Mouse (Mus musculus) forebrain, embryonic 13.5 days (tissue): ENCODE measurements around the gene Gm21762. TPM values are rescaled to one million over a fixed set of nuclear protein-coding genes. Genes with fewer than 3 reads are reported as not detected.
"Not testable (repeated sequence)": the region's sequence is repeated elsewhere in the genome, so short reads cannot be mapped to it uniquely, and the experiment has no call there.

Source experiments
- ATAC-seq: fragments of 200-750 bp; cut with Nextera tagmentation; 2 replicates; pipeline ENCODE4 v1.8.0; 2017
- H3K27ac ChIP-seq: fragments of 300-500 bp; sonication (generic); 2 replicates; pipeline ENCODE4 v1.5.1; 2015; ENCODE audit warnings: inconsistent platforms, mild to moderate bottlenecking, moderate library complexity
- H3K27me3 ChIP-seq: fragments of 300-500 bp; sonication (generic); 2 replicates; pipeline ENCODE4 v1.6.1; 2015; ENCODE audit warnings: mild to moderate bottlenecking, inconsistent platforms
- H3K36me3 ChIP-seq: fragments of 300-500 bp; sonication (generic); 2 replicates; pipeline ENCODE4 v1.6.1; 2015; ENCODE audit warnings: mild to moderate bottlenecking, inconsistent platforms; ENCODE audit not compliant: poor library complexity, severe bottlenecking
- H3K4me1 ChIP-seq: fragments of 300-500 bp; sonication (generic); 2 replicates; pipeline ENCODE4 v1.6.1; 2015; ENCODE audit warnings: inconsistent platforms
- H3K4me2 ChIP-seq: fragments of 300-500 bp; sonication (generic); 2 replicates; pipeline ENCODE4 v1.6.1; 2015; ENCODE audit warnings: inconsistent platforms, mild to moderate bottlenecking, moderate library complexity
- H3K4me3 ChIP-seq: fragments of 300-500 bp; sonication (generic); 2 replicates; pipeline ENCODE4 v1.5.1; 2015; ENCODE audit warnings: mild to moderate bottlenecking, inconsistent platforms
- H3K9ac ChIP-seq: fragments of 300-500 bp; sonication (generic); 2 replicates; pipeline ENCODE4 v1.6.1; 2015; ENCODE audit warnings: mild to moderate bottlenecking, inconsistent platforms
- H3K9me3 ChIP-seq: fragments of 300-500 bp; sonication (generic); replicated peaks from 2 replicates; pipeline ENCODE4 v1.6.1; 2016; ENCODE audit warnings: inconsistent platforms
- WGBS: fragments of 180-500 bp; shearing (Covaris S2); methylation state at CpG from one replicate; pipeline ENCODE4 v1.1.7; 2015; 5-methylcytosine and 5-hydroxymethylcytosine counted together
- polyA plus RNA-seq: library from polyadenylated mRNA; unstranded; fragments of >200 nt; fragmentation: Nextera tagmentation; extraction: Ambion mirVana; gene quantifications from 2 replicates; pipeline ENCODE4 v1.2.1, GENCODE M21; 2015

The Gm21762 gene
- polyA plus RNA-seq = not detected in 2 replicates

DNA sequence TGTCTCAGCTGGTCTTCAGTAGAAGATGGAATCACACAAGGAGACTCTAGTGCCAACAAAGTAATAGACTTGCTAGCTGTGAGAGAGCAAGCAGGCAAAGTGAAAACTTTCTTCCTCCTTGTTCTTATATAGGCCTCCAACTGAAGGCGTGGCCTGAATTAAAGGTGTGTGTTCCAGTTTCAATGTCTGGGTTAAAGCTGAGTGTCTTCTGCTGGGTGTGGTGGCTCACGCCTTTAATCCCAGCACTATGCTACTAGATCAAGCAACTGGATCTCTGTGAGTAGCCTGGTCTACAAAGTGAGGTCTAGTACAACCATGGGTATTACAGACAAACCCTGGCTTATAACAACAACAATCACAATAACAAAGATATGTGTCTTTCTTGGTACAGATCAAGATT lies at the start of gene Gm21762:
Gene Gm21762 (minus strand): TSS at position 101 of the 400 bp plus-strand sequence.
- H3K4me3 ChIP-seq, H3K27ac ChIP-seq, H3K4me1 ChIP-seq, H3K9me3 ChIP-seq, ATAC-seq, H3K27me3 ChIP-seq, H3K4me2 ChIP-seq, H3K36me3 ChIP-seq, H3K9ac ChIP-seq: not testable (repeated sequence)
- WGBS = no CpG with 5 or more reads among the region's 2 CpGs

DNA sequence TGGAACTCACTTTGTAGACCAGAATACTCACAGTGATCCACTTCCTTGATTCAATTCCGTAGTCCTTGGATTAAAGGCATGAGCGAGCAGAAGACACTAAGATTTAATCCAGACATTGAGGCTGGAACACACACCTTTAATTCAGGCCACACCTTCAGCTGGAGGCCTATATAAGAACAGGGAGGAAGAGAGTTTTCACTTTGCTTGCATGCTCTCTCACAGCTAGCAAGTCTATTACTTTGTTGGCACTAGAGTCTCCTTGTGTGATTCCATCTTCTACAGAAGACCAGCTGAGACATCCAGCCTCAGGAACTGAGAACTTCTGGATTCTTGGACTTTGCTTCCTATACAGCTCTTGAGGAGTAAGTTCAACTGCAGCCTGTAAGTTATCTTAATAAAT lies 47.1 kb upstream of the Gm21762 start, which contains the start of gene AF067061:
Gene AF067061 (plus strand): TSS at position 245 of the 400 bp plus-strand sequence.
- not testable (repeated sequence) for ATAC-seq, H3K4me3 ChIP-seq, H3K9me3 ChIP-seq, H3K4me2 ChIP-seq, H3K27me3 ChIP-seq, H3K36me3 ChIP-seq, H3K27ac ChIP-seq, H3K4me1 ChIP-seq, H3K9ac ChIP-seq
- 90% methylated on average over 2 of the region's 2 CpGs for WGBS

DNA sequence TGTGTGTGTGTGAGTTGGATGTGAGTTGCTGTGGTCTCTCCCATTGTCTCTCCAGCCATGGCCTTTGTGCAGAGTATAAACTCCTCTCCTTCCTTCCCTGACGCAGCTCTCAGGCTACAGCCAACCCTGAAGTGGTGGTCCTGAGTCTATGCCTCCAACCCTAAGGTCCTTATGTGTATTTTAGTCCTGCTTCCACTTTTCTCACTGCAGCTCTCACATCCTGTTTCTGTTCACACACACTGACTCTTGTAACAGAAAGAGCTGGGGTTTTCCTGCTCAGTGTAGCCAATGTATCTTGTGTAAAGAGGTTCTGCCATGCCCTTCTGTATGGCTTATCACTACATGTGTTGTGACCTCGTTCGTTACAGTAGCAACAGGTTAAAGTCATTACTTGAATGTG lies 44.0 kb upstream of the Gm21762 start:
- not testable (repeated sequence) for H3K9me3 ChIP-seq, H3K4me2 ChIP-seq, ATAC-seq, H3K36me3 ChIP-seq, H3K27me3 ChIP-seq, H3K4me1 ChIP-seq, H3K9ac ChIP-seq, H3K4me3 ChIP-seq, H3K27ac ChIP-seq
- 73% methylated on average over 3 of the region's 3 CpGs for WGBS

DNA sequence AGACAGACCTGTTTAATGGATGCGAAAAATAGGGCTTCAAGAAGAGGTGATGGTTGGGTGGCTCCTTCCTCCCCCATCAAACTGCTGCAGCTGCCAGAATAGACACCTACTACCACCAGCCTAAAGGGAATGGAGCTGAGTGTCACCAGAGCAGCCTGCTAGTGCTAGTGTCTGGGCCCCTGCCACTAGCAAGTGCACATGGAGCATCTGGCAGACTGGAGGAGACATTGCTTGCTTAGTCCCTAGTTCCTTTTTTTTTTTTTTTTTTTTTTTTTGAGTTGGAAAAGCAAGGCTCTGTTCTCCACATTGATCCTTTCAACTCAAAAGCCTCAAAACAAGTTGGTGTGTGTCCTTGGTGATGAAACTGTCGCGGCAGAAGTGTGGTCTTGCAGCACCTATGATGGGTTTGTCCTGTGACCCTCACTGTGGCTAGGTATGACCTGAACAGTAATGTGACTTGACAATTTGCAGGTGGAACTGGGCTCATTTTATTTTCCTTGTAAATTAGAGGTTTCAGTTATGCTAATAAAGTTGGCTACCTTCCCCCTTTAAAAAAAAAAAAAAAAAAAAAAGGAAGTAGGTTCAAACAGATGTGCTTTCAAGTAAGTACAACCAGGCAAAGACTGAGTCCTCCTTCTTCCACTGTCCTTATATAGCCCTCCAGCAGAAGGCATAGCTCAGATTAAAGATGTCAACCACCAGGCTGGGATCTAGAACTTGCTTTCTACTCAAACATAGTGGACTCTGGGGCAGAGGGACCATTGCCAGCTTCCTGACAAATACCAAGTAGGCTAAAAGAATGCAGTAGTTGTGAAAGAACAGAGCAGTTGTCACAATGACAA lies 43.3 kb upstream of the Gm21762 start:
- not testable (repeated sequence) for H3K9me3 ChIP-seq

DNA sequence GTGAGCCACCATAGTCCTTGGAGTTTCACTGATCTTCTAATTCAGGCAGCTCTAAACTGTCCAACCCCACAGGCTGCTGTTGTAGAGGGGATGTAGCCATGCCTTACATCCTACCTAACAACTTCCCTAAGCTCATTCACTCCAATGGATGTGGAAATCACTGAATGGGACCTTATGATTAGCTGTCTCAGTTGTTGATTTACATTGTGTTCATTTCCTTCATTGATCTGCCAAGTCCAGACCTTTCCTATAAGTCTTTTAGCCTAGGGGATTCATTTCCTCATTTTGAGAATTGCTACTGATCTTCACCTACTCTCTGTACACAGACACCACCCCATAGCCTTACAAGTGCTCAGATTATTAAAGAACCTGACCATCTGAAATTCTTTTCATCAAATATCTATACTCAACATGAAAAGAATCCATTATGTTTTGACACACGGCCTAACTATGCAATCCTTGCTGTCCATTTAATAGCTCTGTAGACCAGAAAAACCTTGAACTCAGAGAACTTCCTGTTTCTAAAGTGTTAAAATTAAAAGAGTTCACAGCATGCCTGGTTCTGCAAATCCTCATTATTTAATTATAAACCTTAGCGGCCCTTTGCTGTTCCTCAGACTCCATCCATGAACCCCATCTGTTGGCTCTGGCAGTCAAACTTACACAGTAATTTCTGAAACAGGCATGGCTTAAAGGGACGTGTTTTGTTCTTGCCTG lies 35.6 kb upstream of the Gm21762 start:
- not testable (repeated sequence) for H3K4me2 ChIP-seq, H3K9me3 ChIP-seq, H3K4me1 ChIP-seq, H3K4me3 ChIP-seq, H3K27ac ChIP-seq, ATAC-seq, H3K36me3 ChIP-seq, H3K9ac ChIP-seq, H3K27me3 ChIP-seq
- 81% methylated on average over 2 of the region's 3 CpGs for WGBS

More for the DNA sequence above, 43.3 kb upstream of the Gm21762 start:
- H3K4me3 ChIP-seq, H3K27me3 ChIP-seq, H3K9ac ChIP-seq, H3K4me2 ChIP-seq, H3K27ac ChIP-seq, H3K36me3 ChIP-seq, ATAC-seq, H3K4me1 ChIP-seq: not testable (repeated sequence)
- WGBS = 92% methylated on average over 3 of the region's 3 CpGs

DNA sequence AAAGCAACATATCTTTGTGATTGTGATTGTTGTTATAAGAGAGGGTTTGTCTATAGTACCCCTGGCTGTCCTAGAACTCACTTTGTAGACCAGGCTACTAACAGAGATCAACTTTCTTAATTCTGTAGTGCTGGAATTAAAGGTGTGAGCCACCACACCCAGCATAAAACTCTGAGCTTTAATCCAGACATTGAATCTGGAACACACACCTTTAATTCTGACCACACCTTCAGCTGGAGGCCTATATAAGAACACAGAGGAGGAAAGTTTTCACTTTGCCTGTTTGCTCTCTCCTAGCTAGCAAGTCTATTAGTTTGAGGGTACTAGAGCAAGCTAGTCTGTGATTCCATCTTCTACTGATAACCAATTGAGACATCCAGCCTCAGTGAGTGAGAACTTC lies 23.1 kb upstream of the Gm21762 start, which contains the start of gene Gm21731:
Gene Gm21731 (plus strand): TSS at position 301 of the 400 bp plus-strand sequence.
- H3K9me3 ChIP-seq, ATAC-seq, H3K27me3 ChIP-seq, H3K4me2 ChIP-seq, H3K9ac ChIP-seq, H3K36me3 ChIP-seq, H3K27ac ChIP-seq, H3K4me3 ChIP-seq, H3K4me1 ChIP-seq: not testable (repeated sequence)

DNA sequence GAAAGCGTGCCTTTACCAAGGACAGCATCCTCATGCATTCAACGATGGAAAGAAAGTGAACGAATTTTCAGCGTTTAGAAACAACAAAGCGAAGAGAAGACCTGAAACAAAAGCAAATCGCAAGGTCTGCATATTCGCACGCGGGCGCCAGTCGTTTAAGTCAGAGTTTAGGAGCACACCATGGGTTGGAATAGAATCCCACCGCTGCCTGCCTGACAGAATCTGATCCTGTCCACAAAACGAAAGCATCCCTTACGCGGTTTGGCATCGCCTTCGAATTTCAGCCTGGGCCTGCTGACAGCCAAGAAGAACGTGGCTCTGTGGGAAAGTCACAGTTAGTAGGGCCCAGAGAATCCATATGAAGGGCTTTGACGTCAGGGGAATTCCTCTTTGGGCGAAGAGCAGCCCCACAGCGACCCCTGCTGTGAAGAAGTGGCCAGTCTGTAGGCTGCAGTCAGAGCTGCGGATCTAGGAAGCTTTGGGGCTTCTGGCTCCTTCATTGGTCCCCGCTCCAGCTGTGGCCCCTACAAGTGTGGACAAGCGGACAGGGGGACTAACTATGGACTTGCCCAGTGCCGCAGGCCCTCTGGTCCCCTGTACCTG lies 16.8 kb upstream of the Gm21762 start:
- not testable (repeated sequence) for H3K27me3 ChIP-seq, H3K4me1 ChIP-seq, H3K9ac ChIP-seq, H3K27ac ChIP-seq, H3K36me3 ChIP-seq, ATAC-seq, H3K9me3 ChIP-seq, H3K4me3 ChIP-seq, H3K4me2 ChIP-seq
- WGBS = 79% methylated on average over 13 of the region's 25 CpGs

DNA sequence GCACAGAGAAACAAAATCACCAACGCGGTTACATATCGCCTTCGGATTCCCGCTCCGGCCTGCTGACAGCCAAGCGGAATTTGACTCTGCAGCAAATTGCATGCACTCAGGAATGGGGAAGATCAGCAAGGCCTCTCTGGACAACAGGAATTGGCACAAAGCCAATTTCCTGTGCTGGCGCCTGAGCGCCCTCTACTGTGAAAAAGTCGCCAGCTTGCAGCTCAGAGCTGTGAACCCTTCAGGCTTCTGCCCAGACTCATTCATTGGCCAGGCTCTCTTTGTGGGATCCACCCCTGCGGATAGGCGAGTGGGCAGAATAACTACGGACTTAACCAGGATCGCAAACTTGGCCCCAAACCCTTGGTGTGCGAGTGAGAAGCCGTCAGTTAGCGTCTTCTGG lies 16.1 kb upstream of the Gm21762 start:
- H3K9ac ChIP-seq, H3K4me2 ChIP-seq, H3K9me3 ChIP-seq, H3K27me3 ChIP-seq, H3K4me1 ChIP-seq, H3K4me3 ChIP-seq, H3K36me3 ChIP-seq, H3K27ac ChIP-seq: not testable (repeated sequence)
- WGBS = 93% methylated on average over 17 of the region's 17 CpGs
- peak; percentile 55; the same call in 1 of the 2 replicates for ATAC-seq

DNA sequence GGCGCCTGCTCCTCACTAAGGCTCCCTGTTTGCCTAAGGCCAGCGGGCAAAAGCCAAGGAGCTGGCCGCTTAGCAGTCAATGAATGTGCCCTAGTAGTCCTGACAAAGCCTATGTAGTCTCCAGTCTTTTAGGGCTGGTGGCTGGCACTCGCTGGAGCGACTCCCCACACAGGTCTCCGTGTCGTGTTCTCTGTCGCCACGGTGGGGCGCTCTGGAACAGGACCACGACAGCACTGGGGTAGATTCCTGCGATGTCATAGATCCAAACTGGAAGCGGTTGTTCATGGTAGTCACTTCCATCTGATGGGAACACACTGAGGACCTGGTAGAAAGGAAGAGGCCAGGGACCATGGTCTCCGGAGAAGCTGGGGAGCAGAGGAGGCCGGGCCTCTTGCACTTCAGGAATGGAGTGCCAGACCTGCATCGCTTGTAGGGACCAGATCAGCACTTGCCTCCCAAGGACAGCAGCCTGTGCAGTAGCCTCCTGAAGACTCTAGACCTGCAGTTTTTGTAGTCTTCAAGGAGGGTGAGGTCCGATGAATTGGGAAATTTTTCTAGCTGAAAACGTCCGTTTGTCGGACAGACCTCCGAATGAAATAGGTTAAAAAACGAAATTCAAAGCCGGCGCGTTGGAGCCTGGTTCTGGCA lies 7.4 kb upstream of the Gm21762 start:
- H3K27me3 ChIP-seq, H3K4me3 ChIP-seq, H3K27ac ChIP-seq, H3K4me2 ChIP-seq, H3K4me1 ChIP-seq, H3K36me3 ChIP-seq, H3K9ac ChIP-seq, ATAC-seq, H3K9me3 ChIP-seq: not testable (repeated sequence)
- WGBS = 94% methylated on average over 16 of the region's 25 CpGs

DNA sequence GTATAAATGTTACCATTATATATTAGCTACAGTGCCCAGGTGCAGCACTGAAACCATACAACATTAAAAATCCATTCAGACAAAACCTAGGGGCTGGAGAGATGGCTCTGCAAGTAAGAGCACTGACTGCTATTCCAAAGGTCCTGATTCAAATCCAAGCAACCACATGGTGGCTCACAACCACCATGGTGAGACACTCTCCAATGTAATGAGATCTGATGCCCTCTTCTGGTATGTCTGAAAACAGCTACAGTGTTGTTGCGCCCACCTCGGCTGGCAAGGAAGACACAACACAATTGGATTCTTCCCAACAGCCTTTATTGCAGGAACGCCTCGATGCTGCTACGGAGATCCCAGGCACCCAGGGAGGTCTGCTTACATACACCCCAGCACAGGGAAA lies 5.2 kb upstream of the Gm21762 start:
- ATAC-seq, H3K4me1 ChIP-seq, H3K9me3 ChIP-seq, H3K27me3 ChIP-seq, H3K36me3 ChIP-seq, H3K27ac ChIP-seq, H3K4me3 ChIP-seq, H3K4me2 ChIP-seq, H3K9ac ChIP-seq: not testable (repeated sequence)
- 86% methylated on average over 5 of the region's 5 CpGs for WGBS

DNA sequence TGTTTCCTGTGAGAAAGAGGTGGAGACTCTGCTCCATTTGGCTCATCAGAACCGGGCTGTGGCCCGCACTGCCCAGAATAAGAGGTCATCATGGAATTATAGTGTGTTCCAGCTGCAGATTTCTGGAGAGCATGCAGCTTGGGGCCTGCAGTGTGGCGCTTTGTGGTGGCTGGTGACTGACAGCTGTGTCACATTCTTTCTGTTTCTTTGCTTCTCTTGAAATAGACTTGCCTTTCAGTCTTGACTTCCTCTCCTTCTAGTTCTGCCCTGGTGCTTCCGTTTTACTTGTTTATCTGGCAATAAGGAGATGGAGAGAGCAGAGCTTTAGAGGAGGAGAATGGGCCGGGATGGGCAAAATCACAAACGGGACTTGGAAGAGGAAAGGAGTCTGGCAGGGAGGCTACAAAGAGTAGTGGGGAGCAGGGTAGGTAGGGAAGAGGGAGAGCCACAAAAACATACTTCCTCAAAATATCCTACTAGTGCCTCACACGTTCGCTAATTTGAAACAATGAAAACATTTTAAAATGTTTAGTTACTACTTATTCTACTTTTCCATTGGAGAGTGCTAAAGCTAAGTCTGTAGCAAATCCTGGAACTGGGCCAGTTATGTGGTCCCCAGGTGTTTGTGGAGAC lies 19.4 kb downstream of the Gm21762 start:
- not testable (repeated sequence) for H3K27me3 ChIP-seq, H3K4me1 ChIP-seq, H3K4me3 ChIP-seq, ATAC-seq, H3K27ac ChIP-seq, H3K4me2 ChIP-seq, H3K9me3 ChIP-seq, H3K9ac ChIP-seq, H3K36me3 ChIP-seq
- 85% methylated on average over 7 of the region's 8 CpGs for WGBS
